Mouse (Mus musculus) ES-Bruce4 (cell line): ENCODE results near the gene Ccdc116.

ENCODE experiments used
- CTCF ChIP-seq: IDR thresholded peaks from one replicate; pipeline ENCODE4 v1.8.1; 2011; ENCODE audit warnings: low read depth, low read length
- EP300 ChIP-seq: IDR thresholded peaks from 2 replicates; pipeline ENCODE4 v1.6.1; 2011; ENCODE audit warnings: low read depth, low read length; ENCODE audit not compliant: insufficient read depth

GRCm38 (mm10) chr16:17182136-17182535, 35.1 kb upstream of the Ccdc116 start:
- TF ChIP-seq CTCF, result no peak
- TF ChIP-seq EP300, result no peak
